Mouse (Mus musculus) gastrocnemius, postnatal 25 days (tissue): Measurements from ENCODE around the gene Tnfaip8l1. TPM values are rescaled to one million over a fixed set of nuclear protein-coding genes. Genes with fewer than 3 reads are reported as not detected.

Source experiments
- DNase-seq: peaks from one replicate; pipeline ENCODE4 v3.0.0; 2022
- long read RNA-seq, 2 experiments: library from polyadenylated mRNA; stranded (forward); transcript quantifications; one replicate each; pipeline ENCODE4 v2.0.0; 2021
- total RNA-seq, 2 experiments: library from RNA; stranded (reverse); gene quantifications; 1 replicate in 1 of 2; 2 replicates in 1 of 2; pipeline ENCODE4 v1.2.3; 2021

Gene Tnfaip8l1
- under 1 TPM; 0.64 to 0.78 TPM for total RNA-seq
- long read RNA-seq, experiment 1, partial matches to known transcripts, result 0 of 1 reads
- long read RNA-seq, experiment 1, other reads (novel, unspliced or antisense), result 0 of 1 reads
- long read RNA-seq, experiment 2, partial matches to known transcripts, result 0 of 3 reads
- long read RNA-seq, experiment 2, other reads (novel, unspliced or antisense), result 0 of 3 reads

GRCm38 (mm10) chr17:56162231-56162774 lies at the start of gene Tnfaip8l1:
TSS of gene Tnfaip8l1 (plus strand) at chr17:56162477.
- DNase-seq, result peak; percentile 93

GRCm38 (mm10) chr17:56112743-56113142 lies 49.5 kb upstream of the Tnfaip8l1 start:
- DNase-seq, result no peak

GRCm38 (mm10) chr17:56116193-56116592 lies 46.1 kb upstream of the Tnfaip8l1 start:
- no peak for DNase-seq

- peak; percentile 70 for DNase-seq
Observed at GRCm38 (mm10) chr17:56117251-56117710, 45.0 kb upstream of the Tnfaip8l1 start, which contains the start of gene Plin5. TSS of gene Plin5 (minus strand) at chr17:56117596.

- DNase-seq, result peak; percentile 12
Observed at GRCm38 (mm10) chr17:56119431-56119830, 42.8 kb upstream of the Tnfaip8l1 start.

GRCm38 (mm10) chr17:56119981-56120880 lies 42.0 kb upstream of the Tnfaip8l1 start:
- peak; percentile 75 for DNase-seq

GRCm38 (mm10) chr17:56121826-56122225 lies 40.5 kb upstream of the Tnfaip8l1 start, which contains the start of gene Lrg1:
TSS of gene Lrg1 (minus strand) at chr17:56122001.
- no peak for DNase-seq

GRCm38 (mm10) chr17:56123161-56123560 lies 39.1 kb upstream of the Tnfaip8l1 start:
- DNase-seq, result no peak

- DNase-seq, result no peak
Observed at GRCm38 (mm10) chr17:56123681-56124340, 38.5 kb upstream of the Tnfaip8l1 start.

GRCm38 (mm10) chr17:56124377-56125275 lies 37.7 kb upstream of the Tnfaip8l1 start:
- no peak for DNase-seq

GRCm38 (mm10) chr17:56125276-56125630 lies 37.0 kb upstream of the Tnfaip8l1 start:
- DNase-seq, result no peak

GRCm38 (mm10) chr17:56126175-56126574 lies 36.1 kb upstream of the Tnfaip8l1 start:
- DNase-seq, result no peak

- DNase-seq, result no peak
Observed at GRCm38 (mm10) chr17:56128246-56128645, 34.0 kb upstream of the Tnfaip8l1 start.

- no peak for DNase-seq
Observed at GRCm38 (mm10) chr17:56131136-56131535, 31.1 kb upstream of the Tnfaip8l1 start.

GRCm38 (mm10) chr17:56131814-56132213 lies 30.5 kb upstream of the Tnfaip8l1 start:
- DNase-seq, result no peak

- DNase-seq, result peak; percentile 65
Observed at GRCm38 (mm10) chr17:56132661-56133060, 29.6 kb upstream of the Tnfaip8l1 start.

GRCm38 (mm10) chr17:56133457-56134363 lies 28.6 kb upstream of the Tnfaip8l1 start:
- DNase-seq, result peak; percentile 85

GRCm38 (mm10) chr17:56134463-56134971 lies 27.8 kb upstream of the Tnfaip8l1 start:
- no peak for DNase-seq

- DNase-seq, result no peak
Observed at GRCm38 (mm10) chr17:56136558-56136957, 25.7 kb upstream of the Tnfaip8l1 start.
